Mouse (Mus musculus) limb, embryonic 11.5 days (tissue): ENCODE results near the gene Cox11. TPM values are rescaled to one million over a fixed set of nuclear protein-coding genes. Genes with fewer than 3 reads are reported as not detected.

ENCODE experiments used
- ATAC-seq: fragments of 200-750 bp; cut with Nextera tagmentation; 2 replicates; pipeline ENCODE4 v1.8.0; 2017; ENCODE audit warnings: low read depth; ENCODE audit not compliant: insufficient number of reproducible peaks, low FRiP score, low TSS enrichment
- DNase-seq: peaks from one replicate; pipeline ENCODE4 v3.0.0-alpha.2; 2015; ENCODE audit warnings: low spot score
- H3K27ac ChIP-seq: fragments of 300-500 bp; sonication (generic); replicated peaks from 2 replicates; pipeline ENCODE4 v1.5.1; 2014; ENCODE audit warnings: low read depth, mild to moderate bottlenecking, low read length
- H3K27me3 ChIP-seq: fragments of 300-500 bp; sonication (generic); 2 replicates; pipeline ENCODE4 v1.6.1; 2014; ENCODE audit warnings: mild to moderate bottlenecking, low read length, mixed read lengths; ENCODE audit not compliant: control insufficient read depth, insufficient read depth
- H3K36me3 ChIP-seq: fragments of 300-500 bp; sonication (generic); 2 replicates; pipeline ENCODE4 v1.6.1; 2014; ENCODE audit warnings: mild to moderate bottlenecking, low read length, moderate library complexity, mixed read lengths; ENCODE audit not compliant: control insufficient read depth, insufficient read depth
- H3K4me1 ChIP-seq: fragments of 300-500 bp; sonication (generic); 2 replicates; pipeline ENCODE4 v1.6.1; 2014; ENCODE audit warnings: low read length, mixed read lengths; ENCODE audit not compliant: control insufficient read depth, insufficient read depth
- H3K4me2 ChIP-seq: fragments of 300-500 bp; sonication (generic); 2 replicates; pipeline ENCODE4 v1.6.1; 2014; ENCODE audit warnings: low read depth, mild to moderate bottlenecking, moderate library complexity; ENCODE audit not compliant: severe bottlenecking
- H3K4me3 ChIP-seq: fragments of 300-500 bp; sonication (generic); 2 replicates; pipeline ENCODE4 v1.5.1; 2014; ENCODE audit warnings: low read depth, low read length
- H3K9ac ChIP-seq: fragments of 300-500 bp; sonication (generic); 2 replicates; pipeline ENCODE4 v1.6.1; 2014; ENCODE audit warnings: mild to moderate bottlenecking, low read length
- H3K9me3 ChIP-seq: fragments of 300-500 bp; sonication (generic); 2 replicates; pipeline ENCODE4 v1.6.1; 2016; ENCODE audit warnings: low read length; ENCODE audit not compliant: control insufficient read depth
- WGBS: fragments of 180-500 bp; shearing (Covaris S2); extraction: QIAGEN DNeasy Blood & Tissue Kit; methylation state at CpG from one replicate; pipeline ENCODE4 v1.1.7; 2014; 5-methylcytosine and 5-hydroxymethylcytosine counted together
- polyA plus RNA-seq: library from polyadenylated mRNA; unstranded; fragments of >200 nt; fragmentation: Nextera tagmentation; extraction: Ambion mirVana; gene quantifications from 2 replicates; pipeline ENCODE4 v1.2.1, GENCODE M21; 2014

Gene Cox11
- polyA plus RNA-seq, 1 experiment from 2014 or later = 27.9 TPM

GRCm38 (mm10) chr11:90686287-90687025 is 48.5 kb downstream of the Cox11 start:
- Histone ChIP-seq H3K4me3 (peak overlapping the region; percentile 55), H3K9ac (peak overlapping the region; percentile 56; the same call in 1 of the 2 replicates), H3K4me2 (peak overlapping the region; percentile 81; the same call in 1 of the 2 replicates), H3K27me3 (0 out of 2 replicates have a peak, but pooled peaks cover 2% of the 10 kb centered on the region), H3K9me3 (no peaks in the 10 kb centered on the region), H3K27ac (no peak overlapping the region), H3K4me1 (peaks cover 4% of the 10 kb centered on the region; the same call in 1 of the 2 replicates), H3K36me3 (no peaks in the 10 kb centered on the region)
- DNase-seq = no peak
- no peak for ATAC-seq
- 70% methylated on average over 13 of the region's 13 CpGs for WGBS

GRCm38 (mm10) chr11:90687040-90687439 is 49.1 kb downstream of the Cox11 start:
- ATAC-seq (peak; percentile 28; the same call in 1 of the 2 replicates), DNase-seq (no peak)
- H3K27ac ChIP-seq = no peak overlapping the region
- H3K4me1 ChIP-seq = peaks cover 4% of the 10 kb centered on the region; the same call in 1 of the 2 replicates
- no peaks in the 10 kb centered on the region for H3K36me3 ChIP-seq
- H3K9ac ChIP-seq = peak overlapping the region; percentile 56
- peak overlapping the region; percentile 81 for H3K4me2 ChIP-seq
- 0 out of 2 replicates have a peak, but pooled peaks cover 2% of the 10 kb centered on the region for H3K27me3 ChIP-seq
- peak overlapping the region; percentile 55 for H3K4me3 ChIP-seq
- H3K9me3 ChIP-seq = no peaks in the 10 kb centered on the region
- 3% methylated on average over 16 of the region's 17 CpGs for WGBS

GRCm38 (mm10) chr11:90687460-90688416 is 49.8 kb downstream of the Cox11 start, which contains the start of gene Tom1l1:
Gene Tom1l1, minus strand, starts transcription at chr11:90688366.
- DNase-seq = peak; percentile 73
- H3K4me3 ChIP-seq = peak within 1 kb of the TSS; percentile 55
- peak; percentile 81 for ATAC-seq
- 7% methylated on average over 47 of the region's 47 CpGs for WGBS
- H3K9ac ChIP-seq = peak within 1 kb of the TSS; percentile 56
- peaks cover 4% of the 10 kb centered on the region; the same call in 1 of the 2 replicates for H3K4me1 ChIP-seq
- H3K27ac ChIP-seq = no peak within 1 kb of the TSS
- H3K9me3 ChIP-seq = no peaks in the 10 kb centered on the region
- 0 out of 2 replicates have a peak, but pooled peaks cover 2% of the 10 kb centered on the region for H3K27me3 ChIP-seq
- no peaks in the 10 kb centered on the region for H3K36me3 ChIP-seq
- H3K4me2 ChIP-seq = peak within 1 kb of the TSS; percentile 81

GRCm38 (mm10) chr11:90690361-90690760 is 52.4 kb downstream of the Cox11 start:
- Histone ChIP-seq H3K4me3 (no peak overlapping the region), H3K4me2 (no peak overlapping the region), H3K9ac (no peak overlapping the region), H3K4me1 (peaks cover 4% of the 10 kb centered on the region; the same call in 1 of the 2 replicates), H3K36me3 (no peaks in the 10 kb centered on the region), H3K27ac (no peak overlapping the region), H3K27me3 (0 out of 2 replicates have a peak, but pooled peaks cover 2% of the 10 kb centered on the region), H3K9me3 (no peaks in the 10 kb centered on the region)
- WGBS = 47% methylated on average over 6 of the region's 6 CpGs
- DNase-seq = no peak
- ATAC-seq = no peak

- no peak overlapping the region for H3K9ac ChIP-seq
- DNase-seq = no peak
- H3K4me1 ChIP-seq = no peaks in the 10 kb centered on the region
- no peaks in the 10 kb centered on the region for H3K36me3 ChIP-seq
- no peak for ATAC-seq
- H3K4me3 ChIP-seq = no peak overlapping the region
- no peaks in the 10 kb centered on the region for H3K9me3 ChIP-seq
- no peaks in the 10 kb centered on the region for H3K27me3 ChIP-seq
- H3K27ac ChIP-seq = no peak overlapping the region
- WGBS = 72% methylated on average over 4 of the region's 4 CpGs
- no peak overlapping the region for H3K4me2 ChIP-seq
Measured at GRCm38 (mm10) chr11:90694206-90694605, 56.2 kb downstream of the Cox11 start.

Other genes with a start within 250 kb of the Cox11 start
- gene Hlf, start 247.3 kb upstream of the Cox11 start, polyA plus RNA-seq = 0.26 and 0.31 TPM in 2 replicates
- gene Stxbp4, start 89 bp upstream of the Cox11 start, polyA plus RNA-seq = 44.1 and 46.2 TPM in 2 replicates
- 13.2 and 14.3 TPM in 2 replicates for gene Tom1l1, start 50.2 kb downstream of the Cox11 start, polyA plus RNA-seq